Mouse (Mus musculus) heart, adult 2 months (tissue): ENCODE results near the gene Inhbe. TPM values are rescaled to one million over a fixed set of nuclear protein-coding genes. Genes with fewer than 3 reads are reported as not detected.
A peak's percentile ranks its signal among the peaks of the same experiment; 100 is the strongest.

Experiments
- DNase-seq, 2 experiments: peaks; one replicate each; pipeline ENCODE4 v3.0.0; 2021
- H3K27ac ChIP-seq: fragments of 200-600 bp; 2 replicates; pipeline ENCODE4 v1.8.1; 2022
- H3K27me3 ChIP-seq: fragments of 200-500 bp; 2 replicates; pipeline ENCODE4 v1.6.1; 2012; ENCODE audit warnings: mild to moderate bottlenecking, low read length, inconsistent platforms, mixed read lengths; ENCODE audit not compliant: control insufficient read depth, insufficient read depth
- H3K36me3 ChIP-seq: fragments of 200-500 bp; 2 replicates; pipeline ENCODE4 v1.6.1; 2012; ENCODE audit warnings: low read length, inconsistent platforms; ENCODE audit not compliant: control insufficient read depth, insufficient read depth
- H3K4me1 ChIP-seq: fragments of 200-500 bp; 2 replicates; pipeline ENCODE4 v1.6.1; 2011; ENCODE audit warnings: low read length; ENCODE audit not compliant: control insufficient read depth, insufficient read depth
- H3K4me3 ChIP-seq: fragments of 200-600 bp; 2 replicates; pipeline ENCODE4 v1.8.1; 2022
- H3K79me2 ChIP-seq: fragments of 200-500 bp; replicated peaks from 2 replicates; pipeline ENCODE4 v1.6.1; 2012; ENCODE audit warnings: mild to moderate bottlenecking, inconsistent platforms, low read length, moderate library complexity, mixed read lengths; ENCODE audit not compliant: control insufficient read depth, insufficient read depth
- H3K9ac ChIP-seq: fragments of 200-500 bp; 2 replicates; pipeline ENCODE4 v1.6.1; 2012; ENCODE audit warnings: low read depth, mild to moderate bottlenecking, control low read depth, inconsistent platforms, low read length, mixed read lengths
- CTCF ChIP-seq: fragments of 200-600 bp; IDR thresholded peaks from 2 replicates; pipeline ENCODE4 v1.8.1; 2022; ENCODE audit warnings: antibody characterized with exemption, mild to moderate bottlenecking, moderate library complexity
- EP300 ChIP-seq: fragments of 200-500 bp; IDR thresholded peaks from 2 replicates; pipeline ENCODE4 v1.6.1; 2011; ENCODE audit warnings: low read depth, low read length, control low read depth; ENCODE audit not compliant: insufficient read depth
- POLR2A ChIP-seq: fragments of 200-500 bp; IDR thresholded peaks from 2 replicates; pipeline ENCODE4 v1.6.1; 2011; ENCODE audit warnings: mild to moderate bottlenecking, low read depth, low read length, control low read depth; ENCODE audit not compliant: insufficient read depth
- WGBS: fragments of 180-500 bp; shearing (Covaris S2); methylation state at CpG from one replicate; pipeline ENCODE4 v1.1.7; 2018; 5-methylcytosine and 5-hydroxymethylcytosine counted together
- intact Hi-C: fragments of 180-260 bp; cut with DNase I; formaldehyde crosslinking; loops from one replicate; pipeline ENCODE4 v1.15.1; 2025
- polyA plus RNA-seq: library from polyadenylated mRNA; depleted of rRNA; stranded (reverse); fragments of >200 nt; gene quantifications from 2 replicates; pipeline ENCODE4 v1.2.3, GENCODE M21; 2012
- total RNA-seq, 2 experiments: library from RNA; stranded (reverse); gene quantifications; 2 replicates each; pipeline ENCODE4 v1.2.3; 2021

Gene Inhbe
- total and polyA plus RNA-seq, 3 experiments, result not detected

- no peak overlapping the region for H3K27ac ChIP-seq
- H3K4me1 ChIP-seq, result no peaks in the 10 kb centered on the region
- peaks cover 3% of the 10 kb centered on the region; the same call in 1 of the 2 replicates for H3K27me3 ChIP-seq
- H3K4me3 ChIP-seq, result no peak overlapping the region
- no peaks in the 10 kb centered on the region for H3K36me3 ChIP-seq
- 50% methylated on average over 5 of the region's 5 CpGs for WGBS
- H3K79me2 ChIP-seq, result no peaks in the 10 kb centered on the region
- no peak for DNase-seq
- no peak overlapping the region for H3K9ac ChIP-seq
- intact Hi-C loops, result loop anchor here (1.0 kb wide), 1 partner anchor 45 kb away; no protein-coding TSS in a partner anchor
- TF ChIP-seq CTCF, result no peak
- no peak for TF ChIP-seq POLR2A
- TF ChIP-seq EP300, result no peak
Measured at GRCm38 (mm10) chr10:127336952-127337351, 17.3 kb downstream of the Inhbe start.

GRCm38 (mm10) chr10:127335271-127335670 is 18.9 kb downstream of the Inhbe start:
- WGBS, result 43% methylated on average over 1 of the region's 1 CpGs

GRCm38 (mm10) chr10:127333152-127333551 is 21.1 kb downstream of the Inhbe start:
- Histone ChIP-seq H3K27ac (no peak overlapping the region), H3K79me2 (no peaks in the 10 kb centered on the region), H3K36me3 (no peaks in the 10 kb centered on the region), H3K4me3 (no peak overlapping the region), H3K4me1 (no peaks in the 10 kb centered on the region), H3K27me3 (peaks cover 3% of the 10 kb centered on the region; the same call in 1 of the 2 replicates), H3K9ac (no peak overlapping the region)
- TF ChIP-seq CTCF (peak; percentile 55), EP300 (no peak), POLR2A (no peak)
- no peak for DNase-seq
- intact Hi-C loops, result no loop called here
- 56% methylated on average over 5 of the region's 5 CpGs for WGBS

More at GRCm38 (mm10) chr10:127335271-127335670, 18.9 kb downstream of the Inhbe start:
- intact Hi-C loops, result no loop called here
- no peak overlapping the region for H3K4me3 ChIP-seq
- no peaks in the 10 kb centered on the region for H3K4me1 ChIP-seq
- TF ChIP-seq CTCF (peak; percentile 25), POLR2A (no peak)
- H3K27me3 ChIP-seq, result peaks cover 3% of the 10 kb centered on the region; the same call in 1 of the 2 replicates
- no peaks in the 10 kb centered on the region for H3K79me2 ChIP-seq
- H3K9ac ChIP-seq, result no peak overlapping the region
- H3K27ac ChIP-seq, result no peak overlapping the region
- no peaks in the 10 kb centered on the region for H3K36me3 ChIP-seq
- DNase-seq, result no peak

- no peaks in the 10 kb centered on the region for H3K79me2 ChIP-seq
- H3K4me1 ChIP-seq, result no peaks in the 10 kb centered on the region
- peaks cover 3% of the 10 kb centered on the region; the same call in 1 of the 2 replicates for H3K27me3 ChIP-seq
- intact Hi-C loops, result no loop called here
- H3K4me3 ChIP-seq, result no peak overlapping the region
- H3K36me3 ChIP-seq, result no peaks in the 10 kb centered on the region
- WGBS, result 35% methylated on average over 31 of the region's 31 CpGs
- no peak overlapping the region for H3K27ac ChIP-seq
- H3K9ac ChIP-seq, result no peak overlapping the region
- TF ChIP-seq EP300 (no peak), POLR2A (no peak), CTCF (peak; percentile 16; the same call in 1 of the 2 replicates)
- no peak for DNase-seq
Measured at GRCm38 (mm10) chr10:127332211-127332874, 21.9 kb downstream of the Inhbe start.

- Histone ChIP-seq H3K27me3 (peaks cover 5% of the 10 kb centered on the region; the same call in 1 of the 2 replicates), H3K4me1 (no peaks in the 10 kb centered on the region), H3K9ac (no peak overlapping the region), H3K36me3 (no peaks in the 10 kb centered on the region), H3K79me2 (no peaks in the 10 kb centered on the region), H3K27ac (no peak overlapping the region), H3K4me3 (no peak overlapping the region)
- no peak for TF ChIP-seq EP300
- no peak for TF ChIP-seq POLR2A
- no peak for TF ChIP-seq CTCF
- intact Hi-C loops, result no loop called here
- 72% methylated on average over 7 of the region's 7 CpGs for WGBS
- DNase-seq, result no peak
Measured at GRCm38 (mm10) chr10:127330212-127330611, 24.0 kb downstream of the Inhbe start.

- no peak overlapping the region for H3K4me3 ChIP-seq
- DNase-seq, result no peak
- H3K27ac ChIP-seq, result no peak overlapping the region
- intact Hi-C loops, result loop anchor here (5.0 kb wide), 1 partner anchor 155 kb away; no protein-coding TSS in a partner anchor
- no peaks in the 10 kb centered on the region for H3K36me3 ChIP-seq
- no peaks in the 10 kb centered on the region for H3K79me2 ChIP-seq
- H3K9ac ChIP-seq, result no peak overlapping the region
- H3K4me1 ChIP-seq, result no peaks in the 10 kb centered on the region
- TF ChIP-seq POLR2A (no peak), EP300 (no peak), CTCF (no peak)
- peaks cover 2% of the 10 kb centered on the region; the same call in 1 of the 2 replicates for H3K27me3 ChIP-seq
- 45% methylated on average over 18 of the region's 18 CpGs for WGBS
Measured at GRCm38 (mm10) chr10:127327461-127328145, 26.6 kb downstream of the Inhbe start.
